Mouse (Mus musculus) 3134 (cell line): ENCODE results near the gene Olfr1115.
"Not testable (repeated sequence)": the region's sequence is repeated elsewhere in the genome, so short reads cannot be mapped to it uniquely, and the experiment has no call there.

Experiments used
- DNase-seq: peaks from one replicate; pipeline ENCODE4 v3.0.0-alpha.2; 2011; ENCODE audit warnings: low spot score; ENCODE audit not compliant: insufficient read length; ENCODE audit errors: extremely low read depth

Gene Olfr1115

DNA sequence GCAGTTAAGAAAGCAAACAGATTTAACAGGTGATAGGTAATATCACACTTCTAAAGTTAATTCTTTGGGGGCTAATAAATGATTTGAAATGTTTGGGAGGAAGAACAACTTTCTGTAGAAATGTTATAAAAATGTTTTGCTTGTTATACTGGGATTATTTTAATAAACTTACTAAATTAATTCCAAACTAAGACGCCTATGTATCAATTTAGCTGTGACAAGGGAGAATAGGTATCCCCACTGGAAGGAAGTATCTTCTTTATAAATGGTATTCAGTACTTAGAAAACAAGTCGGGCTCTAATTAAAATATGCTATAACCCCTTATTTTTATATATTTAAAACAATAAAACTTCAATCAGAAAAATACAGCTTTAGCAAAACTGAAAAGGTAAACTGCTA lies at the start of gene Olfr1115:
Olfr1115 (plus strand) TSS at position 301 of the 400 bp plus-strand sequence.
- no peak for DNase-seq

DNA sequence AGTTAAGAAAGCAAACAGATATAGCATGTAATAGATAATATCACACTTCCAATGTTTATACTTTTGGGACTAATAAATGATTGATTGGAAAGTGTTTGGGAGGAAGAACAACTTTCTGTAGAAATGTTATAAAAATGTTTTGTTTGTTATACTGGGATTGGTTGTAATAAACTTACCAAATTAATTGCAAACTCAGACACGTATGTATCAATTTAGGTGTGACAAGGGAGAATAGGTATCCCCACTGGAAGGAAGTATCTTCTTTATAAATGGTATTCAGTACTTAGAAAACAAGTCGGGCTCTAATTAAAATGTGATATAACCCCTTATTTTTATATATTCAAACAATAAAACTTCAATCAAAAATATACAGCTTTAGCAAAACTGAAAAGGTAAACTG lies 39.1 kb upstream of the Olfr1115 start, which contains the start of gene Olfr1113:
Olfr1113 (plus strand) TSS at position 301 of the 400 bp plus-strand sequence.
- no peak for DNase-seq

- DNase-seq = no peak
Observed at GRCm38 (mm10) chr2:87267234-87267633, 19.4 kb downstream of the Olfr1115 start, which contains the start of gene Olfr1116. Gene Olfr1116 (plus strand): TSS chr2:87267534.

GRCm38 (mm10) chr2:87293977-87294376 lies 46.2 kb downstream of the Olfr1115 start:
- not testable (repeated sequence) for DNase-seq
